Mouse (Mus musculus) CH12.LX (cell line): ENCODE results near the gene Mrgprg. TPM values are rescaled to one million over a fixed set of nuclear protein-coding genes. Genes with fewer than 3 reads are reported as not detected.

Experiments
- DNase-seq: peaks from one replicate; pipeline ENCODE4 v3.0.0-alpha.2; 2013; ENCODE audit errors: extremely low read depth
- H3K27ac ChIP-seq: 2 replicates; pipeline ENCODE4 v1.5.1; 2012; ENCODE audit warnings: low read depth, mild to moderate bottlenecking, control low read depth, moderate library complexity; ENCODE audit not compliant: insufficient read depth
- H3K27me3 ChIP-seq: replicated peaks from 2 replicates; pipeline ENCODE3; 2012; ENCODE audit warnings: inconsistent platforms
- H3K36me3 ChIP-seq, 2 experiments: replicated peaks in 1 of 2; 2 replicates each; pipeline versions ENCODE3 to v1.6.1; 2012; ENCODE audit warnings: inconsistent platforms in 1 of 2, low read length in 1 of 2, mild to moderate bottlenecking in 1 of 2, mixed read lengths in 1 of 2, moderate library complexity in 1 of 2; ENCODE audit not compliant: control insufficient read depth in 1 of 2, insufficient read depth in 1 of 2
- H3K4me1 ChIP-seq, 2 experiments: 2 replicates each; pipeline ENCODE4 v1.6.1; 2012; ENCODE audit warnings: inconsistent platforms in 1 of 2, moderate library complexity in 1 of 2; ENCODE audit not compliant: insufficient read depth in 2 of 2, control insufficient read depth in 1 of 2
- H3K4me2 ChIP-seq: 2 replicates; pipeline ENCODE4 v1.6.1; 2012; ENCODE audit warnings: low read depth, mild to moderate bottlenecking, control low read depth; ENCODE audit not compliant: poor library complexity, insufficient read depth, severe bottlenecking
- H3K4me3 ChIP-seq, 3 experiments: fragments of 150-350 bp in 1 of 3; sonication (generic) in 1 of 3; replicated peaks in 1 of 3; 2 replicates each; pipeline versions ENCODE3 to v1.5.1; 2011 to 2012; ENCODE audit warnings: low read depth in 2 of 3, low read length in 2 of 3, mild to moderate bottlenecking in 2 of 3, moderate library complexity in 2 of 3, control low read depth in 1 of 3, improper control_type of control experiment in 1 of 3, inconsistent platforms in 1 of 3, mixed read lengths in 1 of 3; ENCODE audit not compliant: poor library complexity in 1 of 3
- H3K79me2 ChIP-seq: replicated peaks from 2 replicates; pipeline ENCODE4 v1.6.1; 2012; ENCODE audit warnings: mild to moderate bottlenecking, moderate library complexity; ENCODE audit not compliant: control insufficient read depth, poor library complexity, insufficient read depth, severe bottlenecking; ENCODE audit errors: extremely low read depth
- H3K9ac ChIP-seq: 2 replicates; pipeline ENCODE4 v1.6.1; 2012; ENCODE audit warnings: low read depth, mild to moderate bottlenecking, control low read depth, moderate library complexity; ENCODE audit not compliant: insufficient read depth
- H3K9me3 ChIP-seq: replicated peaks from 2 replicates; pipeline ENCODE3; 2012; ENCODE audit warnings: low read length, inconsistent platforms, mixed read lengths
- CHD2 ChIP-seq: IDR thresholded peaks from 2 replicates; pipeline ENCODE4 v1.6.1; 2011; ENCODE audit warnings: low read length, improper control_type of control experiment
- CTCF ChIP-seq, 2 experiments: IDR thresholded peaks in 1 of 2; conservative IDR thresholded peaks in 1 of 2; 2 replicates each; pipeline ENCODE4 v1.5.1; 2011 to 2012; ENCODE audit warnings: low read depth in 2 of 2, low read length in 2 of 2, improper control_type of control experiment in 1 of 2, inconsistent platforms in 1 of 2, mild to moderate bottlenecking in 1 of 2, moderate library complexity in 1 of 2
- ETS1 ChIP-seq: conservative IDR thresholded peaks from 2 replicates; pipeline ENCODE4 v1.6.1; 2012; ENCODE audit warnings: low read depth, mild to moderate bottlenecking, inconsistent platforms, low read length, improper control_type of control experiment, moderate library complexity
- GABPA ChIP-seq: IDR thresholded peaks from 2 replicates; pipeline ENCODE4 v1.6.1; 2012; ENCODE audit warnings: low read depth, low read length, improper control_type of control experiment, inconsistent platforms; ENCODE audit not compliant: insufficient replicate concordance
- HCFC1 ChIP-seq: IDR thresholded peaks from 2 replicates; pipeline ENCODE4 v1.6.1; 2012; ENCODE audit warnings: low read depth, mild to moderate bottlenecking, inconsistent platforms, low read length, improper control_type of control experiment
- IRF4 ChIP-seq: IDR thresholded peaks from 2 replicates; pipeline ENCODE4 v1.6.1; 2014; ENCODE audit warnings: low read depth, mild to moderate bottlenecking, inconsistent platforms, low read length, improper control_type of control experiment
- JUND ChIP-seq: conservative IDR thresholded peaks from 2 replicates; pipeline ENCODE4 v1.6.1; 2011; ENCODE audit warnings: low read depth, low read length, improper control_type of control experiment
- MAX ChIP-seq: IDR thresholded peaks from 2 replicates; pipeline ENCODE4 v1.6.1; 2011; ENCODE audit warnings: low read length, improper control_type of control experiment
- MAZ ChIP-seq: IDR thresholded peaks from 2 replicates; pipeline ENCODE4 v1.6.1; 2012; ENCODE audit warnings: low read depth, mild to moderate bottlenecking, inconsistent platforms, low read length, improper control_type of control experiment, moderate library complexity
- MEF2A ChIP-seq: IDR thresholded peaks from 2 replicates; pipeline ENCODE4 v1.6.1; 2014; ENCODE audit warnings: low read depth, mild to moderate bottlenecking, inconsistent platforms, low read length, improper control_type of control experiment, borderline replicate concordance
- MXI1 ChIP-seq: IDR thresholded peaks from 2 replicates; pipeline ENCODE4 v1.6.1; 2011; ENCODE audit warnings: mild to moderate bottlenecking, low read depth, low read length, improper control_type of control experiment
- NRF1 ChIP-seq: IDR thresholded peaks from 2 replicates; pipeline ENCODE4 v1.6.1; 2014; ENCODE audit warnings: low read depth, mild to moderate bottlenecking, inconsistent platforms, low read length, improper control_type of control experiment, moderate library complexity
- PAX5 ChIP-seq: IDR thresholded peaks from 2 replicates; pipeline ENCODE4 v1.6.1; 2012; ENCODE audit warnings: low read length, inconsistent platforms, mixed read lengths
- POLR2A ChIP-seq: IDR thresholded peaks from 2 replicates; pipeline ENCODE4 v1.6.1; 2011; ENCODE audit warnings: low read depth, mild to moderate bottlenecking, improper control_type of control experiment, low read length
- RAD21 ChIP-seq: IDR thresholded peaks from 2 replicates; pipeline ENCODE4 v1.6.1; 2011; ENCODE audit warnings: low read depth, mild to moderate bottlenecking, low read length, improper control_type of control experiment, moderate library complexity
- RCOR1 ChIP-seq: conservative IDR thresholded peaks from 2 replicates; pipeline ENCODE4 v1.6.1; 2012; ENCODE audit warnings: low read depth, mild to moderate bottlenecking, inconsistent platforms, low read length, improper control_type of control experiment
- SMC3 ChIP-seq: IDR thresholded peaks from 2 replicates; pipeline ENCODE4 v1.6.1; 2011; ENCODE audit warnings: low read depth, low read length, improper control_type of control experiment
- TBP ChIP-seq: conservative IDR thresholded peaks from 2 replicates; pipeline ENCODE4 v1.6.1; 2011; ENCODE audit warnings: low read depth, low read length, improper control_type of control experiment
- UBTF ChIP-seq: IDR thresholded peaks from 2 replicates; pipeline ENCODE4 v1.6.1; 2012; ENCODE audit warnings: low read depth, mild to moderate bottlenecking, inconsistent platforms, low read length, improper control_type of control experiment, moderate library complexity
- USF1 ChIP-seq: IDR thresholded peaks from 2 replicates; pipeline ENCODE4 v1.6.1; 2014; ENCODE audit warnings: low read depth, mild to moderate bottlenecking, inconsistent platforms, low read length, improper control_type of control experiment
- ZC3H11A ChIP-seq: IDR thresholded peaks from 2 replicates; pipeline ENCODE4 v1.6.1; 2012; ENCODE audit warnings: low read depth, mild to moderate bottlenecking, inconsistent platforms, low read length, improper control_type of control experiment
- ZKSCAN1 ChIP-seq: IDR thresholded peaks from 2 replicates; pipeline ENCODE4 v1.6.1; 2012; ENCODE audit warnings: low read depth, inconsistent platforms, low read length, improper control_type of control experiment, borderline replicate concordance
- dilution Hi-C: fragments of 300-500 bp; cut with MboI; formaldehyde crosslinking; loops from 2 replicates; pipeline ENCODE4 v1.14.3; 2020; ENCODE audit warnings: low sequenced_read_pairs; ENCODE audit not compliant: extremely low pct_unique_long_range_greater_than_20kb, extremely low pct_ligation_motif_present
- in situ Hi-C: fragments of 300-500 bp; cut with MboI; formaldehyde crosslinking; loops from 3 replicates; pipeline ENCODE4 v1.14.3; 2019; ENCODE audit warnings: low sequenced_read_pairs, low pct_ligation_motif_present, low pct_unique_long_range_greater_than_20kb, mixed read lengths
- polyA plus RNA-seq: library from polyadenylated mRNA; unstranded; fragments of >175 nt; gene quantifications from 2 replicates; pipeline ENCODE4 v1.2.1, GENCODE M21; 2012; ENCODE audit warnings: low read depth; ENCODE audit not compliant: insufficient read length
- total RNA-seq, 2 experiments: library from RNA; depleted of rRNA; stranded (reverse); fragments of 300-350 nt in 1 of 2; fragments of >200 nt in 1 of 2; gene quantifications; 2 replicates each; pipeline ENCODE4 v1.2.3; 2012 to 2014

Gene Mrgprg
- total and polyA plus RNA-seq, 3 experiments: not detected

GRCm38 (mm10) chr7:143755357-143756124 is 11.3 kb downstream of the Mrgprg start:
- Histone ChIP-seq H3K79me2 (no peaks in the 10 kb centered on the region), H3K9me3 (no peaks in the 10 kb centered on the region), H3K27ac (no peak overlapping the region), H3K4me2 (no peak overlapping the region), H3K27me3 (peaks cover 67% of the 10 kb centered on the region), H3K9ac (no peak overlapping the region), H3K4me1 (peaks cover 6 to 10% of the 10 kb centered on the region in 2 experiments; a peak in 3 of 4 replicates), H3K4me3 (no peak overlapping the region), H3K36me3 (no peaks in the 10 kb centered on the region)
- in situ Hi-C loops (no loop called here), dilution Hi-C loops (no loop called here)
- DNase-seq: no peak
- no peak for TF ChIP-seq IRF4
- TF ChIP-seq TBP: no peak
- TF ChIP-seq MXI1: no peak
- no peak for TF ChIP-seq GABPA
- TF ChIP-seq ZC3H11A: no peak
- TF ChIP-seq PAX5: no peak
- TF ChIP-seq ETS1: no peak
- no peak for TF ChIP-seq USF1
- no peak for TF ChIP-seq JUND

- Histone ChIP-seq H3K36me3 (no peaks in the 10 kb centered on the region), H3K27ac (no peak overlapping the region), H3K9me3 (no peaks in the 10 kb centered on the region), H3K79me2 (no peaks in the 10 kb centered on the region), H3K4me3 (no peak overlapping the region), H3K9ac (no peak overlapping the region), H3K27me3 (peaks cover 77% of the 10 kb centered on the region), H3K4me1 (peaks cover 6 to 10% of the 10 kb centered on the region in 2 experiments; a peak in 3 of 4 replicates), H3K4me2 (no peak overlapping the region)
- TF ChIP-seq PAX5: no peak
- peak; percentile 87 for TF ChIP-seq SMC3
- no peak for TF ChIP-seq TBP
- TF ChIP-seq MAZ: peak; percentile 62; the same call in 1 of the 2 replicates
- no peak for TF ChIP-seq POLR2A
- peak; percentile 69 for TF ChIP-seq RAD21
- no peak for TF ChIP-seq RCOR1
- no peak for TF ChIP-seq IRF4
- no peak for TF ChIP-seq ZKSCAN1
- no peak for TF ChIP-seq NRF1
- peak; percentile 87 to 91 for TF ChIP-seq CTCF (conservative IDR thresholded peaks at IDR 0.05 in 1 of 2, IDR thresholded peaks at IDR 0.05 in 1 of 2; ENCODE audit: low read depth in 2 of 2, low read length in 2 of 2)
- no peak for TF ChIP-seq HCFC1
- TF ChIP-seq MAX: no peak
- no peak for TF ChIP-seq ETS1
- TF ChIP-seq ZC3H11A: no peak
- TF ChIP-seq CHD2: 0 out of 2 replicates have a peak, but pooled peaks have one; percentile 27
- no peak for TF ChIP-seq UBTF
- TF ChIP-seq MEF2A: no peak
- dilution Hi-C loops (no loop called here), in situ Hi-C loops (loop anchor here (5.0 kb wide), 1 partner anchor 47 kb away; no protein-coding TSS in a partner anchor)
- peak; percentile 60 for DNase-seq
These were observed 12.6 kb downstream of the Mrgprg start for GRCm38 (mm10) chr7:143753990-143754715.
